In the genomic region with DNA sequence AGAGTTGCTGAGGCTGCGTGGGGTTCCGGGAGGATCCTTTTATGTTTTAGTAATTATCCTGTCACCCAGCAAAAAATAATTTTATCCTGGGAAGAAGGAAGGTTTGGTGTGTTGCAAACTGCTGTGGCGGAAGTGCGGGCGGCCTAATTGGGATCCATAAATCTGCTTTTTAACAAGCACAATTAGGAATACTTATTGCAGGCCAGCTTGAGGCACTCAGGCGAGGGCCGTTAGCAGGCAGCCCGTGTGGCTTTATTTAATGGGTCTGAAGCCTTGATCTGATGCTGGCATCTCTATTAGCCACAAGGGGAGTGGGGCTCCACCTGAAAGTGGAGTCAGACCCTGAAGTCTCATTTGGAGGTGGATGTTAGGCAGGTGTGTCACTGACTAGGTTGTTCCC, we compare ENCODE assay signal across 23 mouse cellular contexts. TPM values are rescaled to one million over a fixed set of nuclear protein-coding genes. Genes with fewer than 3 reads are reported as not detected.
DNase-seq lines count a peak whose midpoint lies in the region; ATAC-seq lines count a peak whose summit lies in the region.
"Had no signal": no experiment of that assay in that cellular context is flagged by ENCODE, and none has a peak within 500 bp of the region (broad histone marks: within the 10 kb centered on the region; RNA-seq: fewer than 3 reads in every experiment).

No protein-coding gene starts in this region.

- WGBS in kidney, embryonic 15.5 days: 12% methylated on average over 8 of the region's 8 CpGs
- WGBS in kidney, embryonic 16.5 days: 21% methylated on average over 8 of the region's 8 CpGs
- 25% methylated on average over 8 of the region's 8 CpGs for WGBS in limb, embryonic 10.5 days
- 14% methylated on average over 8 of the region's 8 CpGs for WGBS in neural tube, embryonic 15.5 days

- H3K36me3 ChIP-seq in kidney, embryonic 15.5 days: no peaks in the 10 kb centered on the region
- H3K36me3 ChIP-seq in kidney, embryonic 16.5 days (ENCODE audit: insufficient read depth, low read length): no peaks in the 10 kb centered on the region
- H3K36me3 ChIP-seq in limb, embryonic 10.5 days: no peaks in the 10 kb centered on the region
- no peaks in the 10 kb centered on the region for H3K36me3 ChIP-seq in neural tube, embryonic 15.5 days
- H3K36me3 ChIP-seq: embryonic facial prominence, embryonic 15.5 days; forebrain, embryonic 10.5 days; G1E; heart, embryonic 15.5 days had no signal

- no peaks in the 10 kb centered on the region for H3K9me3 ChIP-seq in kidney, embryonic 15.5 days (replicated peaks)
- H3K9me3 ChIP-seq in kidney, embryonic 16.5 days (ENCODE audit: low read length): no peaks in the 10 kb centered on the region
- H3K9me3 ChIP-seq in limb, embryonic 10.5 days (replicated peaks): no peaks in the 10 kb centered on the region
- no peaks in the 10 kb centered on the region for H3K9me3 ChIP-seq in neural tube, embryonic 15.5 days (replicated peaks)
- H3K9me3 ChIP-seq: embryonic facial prominence, embryonic 15.5 days; forebrain, embryonic 10.5 days; G1E; heart, embryonic 15.5 days; hindbrain, embryonic 13.5 days had no signal

- H3K27me3 ChIP-seq in kidney, embryonic 15.5 days: no peaks in the 10 kb centered on the region; the same call in 1 of the 2 replicates
- H3K27me3 ChIP-seq in kidney, embryonic 16.5 days (ENCODE audit: insufficient read depth, low read length): no peaks in the 10 kb centered on the region
- H3K27me3 ChIP-seq in limb, embryonic 10.5 days (ENCODE audit: low read depth, poor library complexity, severe bottlenecking): peaks cover 13% of the 10 kb centered on the region; the same call in 1 of the 2 replicates
- H3K27me3 ChIP-seq in neural tube, embryonic 15.5 days (replicated peaks): 0 out of 2 replicates have a peak, but pooled peaks cover 4% of the 10 kb centered on the region
- H3K27me3 ChIP-seq: embryonic facial prominence, embryonic 15.5 days; heart, embryonic 15.5 days had no signal

- no peak overlapping the region for H3K27ac ChIP-seq in kidney, embryonic 15.5 days
- H3K27ac ChIP-seq in kidney, embryonic 16.5 days (ENCODE audit: low read length): no peak overlapping the region
- 0 out of 2 replicates have a peak overlapping the region, but pooled peaks have one; percentile 57 for H3K27ac ChIP-seq in limb, embryonic 10.5 days
- 0 out of 2 replicates have a peak overlapping the region, but pooled peaks have one; percentile 23 for H3K27ac ChIP-seq in neural tube, embryonic 15.5 days (replicated peaks)
- H3K27ac ChIP-seq: embryonic facial prominence, embryonic 15.5 days; forebrain, embryonic 10.5 days; heart, embryonic 15.5 days; hindbrain, embryonic 13.5 days; hindbrain, postnatal 0 days had no signal

- peaks cover 16% of the 10 kb centered on the region for H3K4me1 ChIP-seq in kidney, embryonic 15.5 days
- H3K4me1 ChIP-seq in kidney, embryonic 16.5 days (ENCODE audit: insufficient read depth, low read length): peaks cover 10% of the 10 kb centered on the region
- H3K4me1 ChIP-seq in limb, embryonic 10.5 days: peaks cover 41% of the 10 kb centered on the region
- H3K4me1 ChIP-seq in neural tube, embryonic 15.5 days: peaks cover 14% of the 10 kb centered on the region
- H3K4me1 ChIP-seq: embryonic facial prominence, embryonic 15.5 days; heart, embryonic 15.5 days had no signal

- no peak overlapping the region for H3K9ac ChIP-seq in kidney, embryonic 15.5 days
- no peak overlapping the region for H3K9ac ChIP-seq in kidney, embryonic 16.5 days (replicated peaks; ENCODE audit: low read length)
- no peak overlapping the region for H3K9ac ChIP-seq in neural tube, embryonic 15.5 days (replicated peaks)
- H3K9ac ChIP-seq: embryonic facial prominence, embryonic 15.5 days; heart, embryonic 15.5 days; hindbrain, embryonic 13.5 days had no signal

- ATAC-seq in kidney, embryonic 15.5 days (replicated peaks; ENCODE audit: low FRiP score): 0 out of 2 replicates have a peak, but pooled peaks have one; percentile 2
- ATAC-seq in kidney, embryonic 16.5 days (ENCODE audit: low FRiP score, low TSS enrichment): no peak
- ATAC-seq in neural tube, embryonic 15.5 days (ENCODE audit: low FRiP score): no peak
- ATAC-seq: forebrain, embryonic 14.5 days; hindbrain, postnatal 0 days had no signal

- peak; percentile 41 to 45 for DNase-seq in kidney, postnatal 4 days
- no peak for DNase-seq in kidney, postnatal 36 days
- peak; percentile 60 for DNase-seq in limb, embryonic 10.5 days (ENCODE audit: low spot score)
- no peak for DNase-seq in left cerebral cortex, adult 9 months (ENCODE audit: low spot score in 2 of 2)
- DNase-seq: adrenal gland, adult 8-10 months; adrenal gland, postnatal 36 days; cerebellum, adult 11 months; cerebellum, adult 9-10 months; gastrocnemius, postnatal 36 days; heart, adult 18-20 months; heart, postnatal 14 days had no signal

- no peak overlapping the region for H3K4me2 ChIP-seq in kidney, embryonic 15.5 days
- no peak overlapping the region for H3K4me2 ChIP-seq in kidney, embryonic 16.5 days (replicated peaks; ENCODE audit: low read depth, low read length)
- H3K4me2 ChIP-seq in neural tube, embryonic 15.5 days: no peak overlapping the region
- H3K4me2 ChIP-seq: embryonic facial prominence, embryonic 15.5 days; heart, embryonic 11.5 days; heart, embryonic 15.5 days; hindbrain, embryonic 13.5 days had no signal

- H3K4me3 ChIP-seq in kidney, embryonic 15.5 days (replicated peaks): no peak overlapping the region
- H3K4me3 ChIP-seq in kidney, embryonic 16.5 days (ENCODE audit: low read length): no peak overlapping the region
- H3K4me3 ChIP-seq in limb, embryonic 10.5 days: no peak overlapping the region
- H3K4me3 ChIP-seq in neural tube, embryonic 15.5 days (replicated peaks): no peak overlapping the region
- H3K4me3 ChIP-seq: embryonic facial prominence, embryonic 15.5 days; erythroblast, embryonic 14.5 days; forebrain, embryonic 10.5 days; heart, embryonic 15.5 days; hindbrain, embryonic 13.5 days had no signal

RNA-seq across cellular contexts. Expression of a gene that starts 23.4 kb away (rescaled TPM):
- 3.9 and 4.0 TPM in 2 replicates for polyA plus RNA-seq in kidney, embryonic 15.5 days (2015; fragmentation: Nextera tagmentation; extraction: Ambion mirVana)
- polyA plus RNA-seq in kidney, embryonic 16.5 days (2015; fragmentation: Nextera tagmentation; extraction: Ambion mirVana): 4.7 and 4.9 TPM in 2 replicates
- polyA plus RNA-seq in limb, embryonic 10.5 days (2016; fragmentation: Nextera tagmentation; extraction: Ambion mirVana): 1.1 and 1.7 TPM in 2 replicates
- 16.5 and 17.8 TPM in 2 replicates for polyA plus RNA-seq in neural tube, embryonic 15.5 days (2015; fragmentation: Nextera tagmentation; extraction: Ambion mirVana)
- polyA plus RNA-seq: erythroblast, embryonic 14.5 days had no signal

Comparison
In these comparisons a context has a peak if more than half of its experiments do, and no peak if none do; other contexts are left out.
1. DNase-seq: peak in kidney, postnatal 4 days (2 of 2) and limb, embryonic 10.5 days (single experiment); none in kidney, postnatal 36 days (0 of 2) and left cerebral cortex, adult 9 months (0 of 2).
2. H3K27ac ChIP-seq: peak in limb, embryonic 10.5 days (single experiment) and neural tube, embryonic 15.5 days (single experiment); none in kidney, embryonic 15.5 days (single experiment) and kidney, embryonic 16.5 days (single experiment).